Mouse (Mus musculus): ENCODE data around the gene Camk1. TPM values are rescaled to one million over a fixed set of nuclear protein-coding genes. Genes with fewer than 3 reads are reported as not detected.

The Camk1 gene
- polyA plus RNA-seq (2015; fragmentation: Illumina TruSeq; extraction: RNeasy Lipid Tissue Mini Kit (QIAGEN cat#74804); ENCODE audit: low read depth, low replicate concordance): 128 TPM

GRCm38 (mm10) chr6:113343177-113344092 is at the start of gene Camk1:
Camk1 (minus strand) TSS chr6:113343984.

GRCm38 (mm10) chr6:113388960-113389359 is 45.2 kb upstream of the Camk1 start, which contains the start of gene Ttll3:
Ttll3 (plus strand) TSS chr6:113389260.

GRCm38 (mm10) chr6:113377496-113378385 is 34.0 kb upstream of the Camk1 start, which contains the start of the genes Tada3 and Arpc4:
Tada3 (minus strand) TSS chr6:113377883.
Arpc4 (plus strand) TSS chr6:113378115.

GRCm38 (mm10) chr6:113326533-113327315 is 17.1 kb downstream of the Camk1 start, which contains the start of gene Ogg1:
Ogg1 (plus strand) TSS chr6:113326972.

GRCm38 (mm10) chr6:113306986-113307349 is 36.8 kb downstream of the Camk1 start, which contains the start of gene Brpf1:
Brpf1 (plus strand) TSS chr6:113307137.

Other genes with a start within 250 kb of the Camk1 start
- gene Lhfpl4, start 148.6 kb downstream of the Camk1 start, polyA plus RNA-seq (2015; fragmentation: Illumina TruSeq; extraction: RNeasy Lipid Tissue Mini Kit (QIAGEN cat#74804); ENCODE audit: low read depth, low replicate concordance): 54.3 TPM
- 20.7 TPM for gene Mtmr14, start 106.1 kb downstream of the Camk1 start, polyA plus RNA-seq (2015; fragmentation: Illumina TruSeq; extraction: RNeasy Lipid Tissue Mini Kit (QIAGEN cat#74804); ENCODE audit: low read depth, low replicate concordance)
- gene Cpne9, start 61.7 kb downstream of the Camk1 start, polyA plus RNA-seq (2015; fragmentation: Illumina TruSeq; extraction: RNeasy Lipid Tissue Mini Kit (QIAGEN cat#74804); ENCODE audit: low read depth, low replicate concordance): 68.6 TPM
- 17.7 TPM for gene Brpf1, start 36.8 kb downstream of the Camk1 start, polyA plus RNA-seq (2015; fragmentation: Illumina TruSeq; extraction: RNeasy Lipid Tissue Mini Kit (QIAGEN cat#74804); ENCODE audit: low read depth, low replicate concordance)
- 11.3 TPM for gene Ogg1, start 17.0 kb downstream of the Camk1 start, polyA plus RNA-seq (2015; fragmentation: Illumina TruSeq; extraction: RNeasy Lipid Tissue Mini Kit (QIAGEN cat#74804); ENCODE audit: low read depth, low replicate concordance)
- gene Tada3, start 33.9 kb upstream of the Camk1 start, polyA plus RNA-seq (2015; fragmentation: Illumina TruSeq; extraction: RNeasy Lipid Tissue Mini Kit (QIAGEN cat#74804); ENCODE audit: low read depth, low replicate concordance): 37.3 TPM
- gene Arpc4, start 34.1 kb upstream of the Camk1 start, polyA plus RNA-seq (2015; fragmentation: Illumina TruSeq; extraction: RNeasy Lipid Tissue Mini Kit (QIAGEN cat#74804); ENCODE audit: low read depth, low replicate concordance): 271 TPM
- 15.3 TPM for gene Ttll3, start 45.3 kb upstream of the Camk1 start, polyA plus RNA-seq (2015; fragmentation: Illumina TruSeq; extraction: RNeasy Lipid Tissue Mini Kit (QIAGEN cat#74804); ENCODE audit: low read depth, low replicate concordance)
- gene Rpusd3, start 75.4 kb upstream of the Camk1 start, polyA plus RNA-seq (2015; fragmentation: Illumina TruSeq; extraction: RNeasy Lipid Tissue Mini Kit (QIAGEN cat#74804); ENCODE audit: low read depth, low replicate concordance): 15.5 TPM
- not detected for gene Cidec, start 91.8 kb upstream of the Camk1 start, polyA plus RNA-seq (2015; fragmentation: Illumina TruSeq; extraction: RNeasy Lipid Tissue Mini Kit (QIAGEN cat#74804); ENCODE audit: low read depth, low replicate concordance)
- gene Jagn1, start 98.6 kb upstream of the Camk1 start, polyA plus RNA-seq (2015; fragmentation: Illumina TruSeq; extraction: RNeasy Lipid Tissue Mini Kit (QIAGEN cat#74804); ENCODE audit: low read depth, low replicate concordance): 66.5 TPM
- gene Il17re, start 114.5 kb upstream of the Camk1 start, polyA plus RNA-seq (2015; fragmentation: Illumina TruSeq; extraction: RNeasy Lipid Tissue Mini Kit (QIAGEN cat#74804); ENCODE audit: low read depth, low replicate concordance): not detected
- gene Il17rc, start 127.4 kb upstream of the Camk1 start, polyA plus RNA-seq (2015; fragmentation: Illumina TruSeq; extraction: RNeasy Lipid Tissue Mini Kit (QIAGEN cat#74804); ENCODE audit: low read depth, low replicate concordance): 4.6 TPM
- 88.4 TPM for gene Creld1, start 139.3 kb upstream of the Camk1 start, polyA plus RNA-seq (2015; fragmentation: Illumina TruSeq; extraction: RNeasy Lipid Tissue Mini Kit (QIAGEN cat#74804); ENCODE audit: low read depth, low replicate concordance)
- 33.7 TPM for gene Prrt3, start 157.9 kb upstream of the Camk1 start, polyA plus RNA-seq (2015; fragmentation: Illumina TruSeq; extraction: RNeasy Lipid Tissue Mini Kit (QIAGEN cat#74804); ENCODE audit: low read depth, low replicate concordance)
- gene Emc3, start 187.7 kb upstream of the Camk1 start, polyA plus RNA-seq (2015; fragmentation: Illumina TruSeq; extraction: RNeasy Lipid Tissue Mini Kit (QIAGEN cat#74804); ENCODE audit: low read depth, low replicate concordance): 97.5 TPM
- gene Fancd2, start 187.7 kb upstream of the Camk1 start, polyA plus RNA-seq (2015; fragmentation: Illumina TruSeq; extraction: RNeasy Lipid Tissue Mini Kit (QIAGEN cat#74804); ENCODE audit: low read depth, low replicate concordance): 2.2 TPM

All from brain, adult 10 weeks (tissue).